Mouse (Mus musculus) retina, adult 2 months (tissue): ENCODE results near the gene Foxc1.

Experiments
- DNase-seq: peaks from one replicate; pipeline ENCODE4 v3.0.0-alpha.2; 2012; ENCODE audit warnings: low read depth, low spot score

Foxc1 gene

GRCm38 (mm10) chr13:31830332-31830731 lies 23.9 kb downstream of the Foxc1 start:
- no peak for DNase-seq

GRCm38 (mm10) chr13:31835802-31836201 lies 29.4 kb downstream of the Foxc1 start:
- DNase-seq: no peak

DNA sequence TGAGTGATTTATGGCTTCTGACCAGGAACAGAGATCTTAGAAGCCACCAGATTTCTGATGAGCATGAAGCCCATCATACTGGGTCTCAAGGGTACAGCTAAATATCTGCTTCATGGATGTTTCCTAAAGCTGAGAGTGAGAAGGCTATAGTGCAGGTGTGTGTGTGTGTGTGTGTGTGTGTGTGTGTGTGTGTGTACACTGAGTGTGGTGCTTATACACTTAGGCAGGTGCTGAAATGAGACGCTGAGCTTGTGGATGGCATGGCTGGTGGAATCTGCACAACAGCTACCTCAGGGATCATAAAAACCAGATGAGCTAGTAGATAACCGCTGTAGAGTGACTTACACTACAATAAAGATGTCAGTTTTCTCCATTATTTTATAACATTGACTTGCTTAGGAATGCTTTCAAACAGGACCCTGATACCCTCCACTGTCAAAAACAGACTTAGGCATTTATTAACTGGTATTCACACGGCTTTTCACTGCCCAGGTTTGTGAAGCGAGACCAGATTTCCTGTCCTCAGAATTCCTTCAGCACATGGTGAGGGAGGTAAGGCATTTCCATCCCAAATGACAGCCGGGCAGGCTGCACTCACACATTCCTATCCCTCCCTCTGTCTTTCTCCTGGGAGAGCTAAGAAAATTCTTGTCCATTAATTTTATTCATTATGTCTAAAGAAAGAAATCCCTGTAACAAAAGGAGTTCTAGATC lies 43.0 kb downstream of the Foxc1 start:
- no peak for DNase-seq

GRCm38 (mm10) chr13:31853564-31853963 lies 47.1 kb downstream of the Foxc1 start:
- no peak for DNase-seq

DNA sequence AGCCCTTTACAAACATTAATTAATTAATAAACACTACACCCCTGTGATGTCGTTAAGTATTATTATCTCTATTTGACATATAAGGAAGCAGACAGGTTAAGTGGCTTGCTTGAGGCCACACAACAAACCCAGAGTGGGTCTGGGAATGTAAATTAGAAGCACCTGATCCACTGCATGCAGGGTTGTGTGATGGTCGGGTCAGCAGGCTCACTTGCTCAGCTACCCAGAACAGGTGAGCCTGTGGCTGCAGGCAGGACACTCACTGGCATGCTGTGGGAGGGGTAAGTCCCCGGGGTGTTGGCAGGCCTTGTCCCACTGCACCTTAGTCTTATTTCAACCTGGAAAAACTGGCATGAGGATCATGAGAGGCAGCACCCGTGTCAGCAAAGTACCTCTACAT lies 47.6 kb downstream of the Foxc1 start:
- no peak for DNase-seq

GRCm38 (mm10) chr13:31860200-31860599 lies 53.8 kb downstream of the Foxc1 start:
- DNase-seq: no peak
